Mouse (Mus musculus) embryonic facial prominence, embryonic 11.5 days (tissue): ENCODE measurements around the gene Dync1li2. TPM values are rescaled to one million over a fixed set of nuclear protein-coding genes. Genes with fewer than 3 reads are reported as not detected.
A peak's percentile ranks its signal among the peaks of the same experiment; 100 is the strongest.

Experiments used
- ATAC-seq: fragments of 200-750 bp; cut with Nextera tagmentation; replicated peaks from 2 replicates; pipeline ENCODE4 v1.8.0; 2017; ENCODE audit warnings: low read depth; ENCODE audit not compliant: insufficient number of reproducible peaks, low FRiP score, low TSS enrichment
- DNase-seq: peaks from one replicate; pipeline ENCODE4 v3.0.0-alpha.2; 2015; ENCODE audit warnings: low spot score
- H3K27ac ChIP-seq: fragments of 300-500 bp; sonication (generic); replicated peaks from 2 replicates; pipeline ENCODE4 v1.5.1; 2014; ENCODE audit warnings: mild to moderate bottlenecking, low read depth, low read length, control low read depth
- H3K27me3 ChIP-seq: fragments of 300-500 bp; sonication (generic); 2 replicates; pipeline ENCODE4 v1.6.1; 2014; ENCODE audit warnings: mild to moderate bottlenecking, low read length, moderate library complexity, mixed read lengths; ENCODE audit not compliant: control insufficient read depth, insufficient read depth
- H3K36me3 ChIP-seq: fragments of 300-500 bp; sonication (generic); replicated peaks from 2 replicates; pipeline ENCODE4 v1.6.1; 2014; ENCODE audit warnings: low read depth, mild to moderate bottlenecking, low read length, moderate library complexity, mixed read lengths; ENCODE audit not compliant: control insufficient read depth, insufficient read depth
- H3K4me1 ChIP-seq: fragments of 300-500 bp; sonication (generic); 2 replicates; pipeline ENCODE4 v1.6.1; 2014; ENCODE audit warnings: low read length, mixed read lengths; ENCODE audit not compliant: control insufficient read depth, insufficient read depth
- H3K4me2 ChIP-seq: fragments of 300-500 bp; sonication (generic); 2 replicates; pipeline ENCODE4 v1.6.1; 2014; ENCODE audit warnings: low read depth, mild to moderate bottlenecking, control low read depth, low read length, moderate library complexity
- H3K4me3 ChIP-seq: fragments of 300-500 bp; sonication (generic); 2 replicates; pipeline ENCODE4 v1.5.1; 2014; ENCODE audit warnings: low read depth, low read length, control low read depth
- H3K9ac ChIP-seq: fragments of 300-500 bp; sonication (generic); replicated peaks from 2 replicates; pipeline ENCODE4 v1.6.1; 2014; ENCODE audit warnings: mild to moderate bottlenecking, control low read depth, low read length
- H3K9me3 ChIP-seq: fragments of 300-500 bp; sonication (generic); replicated peaks from 2 replicates; pipeline ENCODE4 v1.6.1; 2016; ENCODE audit warnings: mild to moderate bottlenecking, low read length, inconsistent platforms, mixed read lengths; ENCODE audit not compliant: control insufficient read depth
- WGBS: fragments of 180-500 bp; shearing (Covaris S2); extraction: QIAGEN DNeasy Blood & Tissue Kit; methylation state at CpG from one replicate; pipeline ENCODE4 v1.1.7; 2014; 5-methylcytosine and 5-hydroxymethylcytosine counted together
- polyA plus RNA-seq: library from polyadenylated mRNA; unstranded; fragments of >200 nt; fragmentation: Nextera tagmentation; extraction: Ambion mirVana; gene quantifications from 2 replicates; pipeline ENCODE4 v1.2.1, GENCODE M21; 2014

Dync1li2 gene
- polyA plus RNA-seq, 1 experiment from 2014 or later, result 66.6 TPM

DNA sequence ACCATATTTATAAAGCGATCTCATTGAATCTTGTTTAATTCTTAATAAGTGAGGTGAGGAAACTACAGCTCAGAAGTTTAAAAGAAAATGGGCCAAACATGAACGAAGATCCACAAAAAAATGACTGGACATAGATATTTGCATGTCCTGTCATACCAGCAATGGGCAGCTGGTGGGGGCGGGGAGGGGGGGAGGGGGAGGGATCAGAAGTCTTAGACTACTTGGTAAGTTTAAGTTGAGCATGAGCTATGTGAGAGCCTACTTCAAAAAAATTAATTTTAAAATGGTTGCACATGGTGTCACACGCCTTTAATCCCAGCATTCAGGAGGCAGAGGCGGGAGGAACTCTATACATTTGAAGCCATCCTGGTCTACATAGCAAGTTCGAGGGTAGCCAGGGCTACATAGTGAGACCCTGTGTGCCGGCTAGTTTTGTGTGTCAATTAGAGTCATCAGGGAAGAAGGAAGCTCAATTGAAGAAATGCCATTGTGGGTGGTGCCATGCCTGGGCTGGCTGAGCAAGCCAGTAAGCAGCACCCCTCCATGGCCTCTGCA, 355 bp upstream of the Dync1li2 start:
- ATAC-seq (peak; percentile 10; the same call in 1 of the 2 replicates), DNase-seq (no peak)
- H3K4me3 ChIP-seq, result peak overlapping the region; percentile 91
- H3K4me2 ChIP-seq, result no peak overlapping the region; the same call in none of the 2 replicates
- H3K27me3 ChIP-seq, result no peaks in the 10 kb centered on the region
- H3K9ac ChIP-seq, result peak overlapping the region; percentile 96; the same call in 1 of the 2 replicates
- H3K27ac ChIP-seq, result no peak overlapping the region
- 69% methylated on average over 7 of the region's 7 CpGs for WGBS
- H3K36me3 ChIP-seq, result peaks cover 5% of the 10 kb centered on the region; the same call in 1 of the 2 replicates
- no peaks in the 10 kb centered on the region for H3K9me3 ChIP-seq
- H3K4me1 ChIP-seq, result no peaks in the 10 kb centered on the region

DNA sequence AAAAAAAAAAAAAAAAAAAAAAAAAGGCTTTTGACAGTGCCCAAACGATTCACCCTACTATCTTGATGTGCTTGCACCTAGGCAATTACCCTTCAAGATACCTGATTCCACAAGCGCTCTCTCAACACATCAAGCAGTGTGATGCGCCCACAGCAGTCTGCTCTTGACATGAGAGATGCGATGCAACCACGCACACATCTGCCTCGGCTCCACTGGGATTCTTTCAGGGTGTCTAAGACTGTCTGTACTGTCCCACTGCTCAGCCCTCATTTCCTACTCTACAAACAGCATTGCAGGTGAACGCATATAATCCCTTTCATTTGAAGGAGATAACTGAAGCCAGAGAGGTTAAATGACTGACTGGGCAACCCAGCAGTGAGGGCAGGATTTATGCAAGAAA, 1.2 kb downstream of the Dync1li2 start:
- no peak overlapping the region for H3K27ac ChIP-seq
- H3K9ac ChIP-seq, result peak overlapping the region; percentile 96
- H3K9me3 ChIP-seq, result no peaks in the 10 kb centered on the region
- WGBS, result 64% methylated on average over 7 of the region's 7 CpGs
- peak overlapping the region; percentile 91 for H3K4me3 ChIP-seq
- peak overlapping the region; percentile 72 for H3K4me2 ChIP-seq
- no peak for DNase-seq
- H3K4me1 ChIP-seq, result no peaks in the 10 kb centered on the region
- H3K27me3 ChIP-seq, result no peaks in the 10 kb centered on the region
- H3K36me3 ChIP-seq, result peaks cover 19% of the 10 kb centered on the region
- ATAC-seq, result no peak

DNA sequence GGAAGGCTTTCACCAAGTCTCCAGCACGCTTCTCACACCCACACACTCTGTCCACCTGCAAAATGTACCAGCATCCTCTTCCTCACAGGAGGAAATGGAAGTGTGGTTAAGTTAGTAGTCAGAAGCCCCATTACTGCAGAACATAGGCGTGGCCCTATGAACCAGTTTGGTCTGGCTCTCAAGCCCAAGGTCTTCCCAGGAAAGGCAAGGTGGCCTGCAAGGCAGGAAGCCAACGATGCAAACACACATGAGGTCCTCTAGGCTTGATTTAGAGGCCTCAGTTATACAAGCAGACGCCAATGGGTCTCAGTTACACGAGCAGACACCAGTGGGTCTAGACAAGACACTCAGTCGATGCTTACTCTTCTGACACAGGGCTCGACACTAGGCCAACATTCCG, 3.4 kb downstream of the Dync1li2 start:
- no peaks in the 10 kb centered on the region for H3K4me1 ChIP-seq
- no peak for ATAC-seq
- H3K27ac ChIP-seq, result no peak overlapping the region
- WGBS, result 90% methylated on average over 8 of the region's 8 CpGs
- no peaks in the 10 kb centered on the region for H3K9me3 ChIP-seq
- no peaks in the 10 kb centered on the region for H3K27me3 ChIP-seq
- no peak overlapping the region for H3K4me2 ChIP-seq
- H3K4me3 ChIP-seq, result no peak overlapping the region
- no peak overlapping the region for H3K9ac ChIP-seq
- H3K36me3 ChIP-seq, result peaks cover 27% of the 10 kb centered on the region
- DNase-seq, result no peak

DNA sequence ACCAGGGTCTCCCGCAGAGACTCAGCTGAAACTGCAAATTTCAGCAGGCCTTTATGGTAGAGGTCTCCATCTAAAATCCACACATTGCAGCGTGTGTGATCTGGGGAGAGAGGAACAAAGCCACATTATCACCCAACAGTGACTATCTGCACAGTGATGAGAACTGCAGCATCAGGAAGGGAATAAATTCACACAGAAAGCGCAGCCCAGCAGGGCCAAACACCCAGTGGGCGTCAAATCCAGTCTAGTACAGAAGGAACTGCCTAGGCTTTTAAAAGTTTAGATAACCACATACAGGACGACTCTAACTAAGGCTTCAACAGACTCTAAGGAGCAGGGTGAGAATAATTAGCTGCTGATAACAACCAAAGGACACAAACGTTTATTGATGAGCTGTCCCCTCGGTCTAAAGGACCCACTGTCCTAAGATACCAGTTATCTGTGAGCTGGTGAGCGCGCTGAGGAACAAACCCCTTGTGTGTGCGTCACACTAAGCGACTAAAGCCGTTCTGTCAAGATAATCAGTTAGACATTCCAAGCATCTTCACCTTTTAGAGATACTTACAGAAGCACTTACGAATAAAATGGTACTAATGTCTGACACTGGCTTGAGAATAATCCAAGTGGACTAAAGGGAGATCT, 5.2 kb downstream of the Dync1li2 start:
- H3K9me3 ChIP-seq, result no peaks in the 10 kb centered on the region
- H3K27ac ChIP-seq, result no peak overlapping the region
- H3K36me3 ChIP-seq, result peaks cover 35% of the 10 kb centered on the region
- no peaks in the 10 kb centered on the region for H3K27me3 ChIP-seq
- WGBS, result 94% methylated on average over 13 of the region's 13 CpGs
- ATAC-seq (no peak), DNase-seq (no peak)
- no peak overlapping the region for H3K4me2 ChIP-seq
- H3K4me3 ChIP-seq, result no peak overlapping the region
- H3K4me1 ChIP-seq, result no peaks in the 10 kb centered on the region
- H3K9ac ChIP-seq, result no peak overlapping the region

DNA sequence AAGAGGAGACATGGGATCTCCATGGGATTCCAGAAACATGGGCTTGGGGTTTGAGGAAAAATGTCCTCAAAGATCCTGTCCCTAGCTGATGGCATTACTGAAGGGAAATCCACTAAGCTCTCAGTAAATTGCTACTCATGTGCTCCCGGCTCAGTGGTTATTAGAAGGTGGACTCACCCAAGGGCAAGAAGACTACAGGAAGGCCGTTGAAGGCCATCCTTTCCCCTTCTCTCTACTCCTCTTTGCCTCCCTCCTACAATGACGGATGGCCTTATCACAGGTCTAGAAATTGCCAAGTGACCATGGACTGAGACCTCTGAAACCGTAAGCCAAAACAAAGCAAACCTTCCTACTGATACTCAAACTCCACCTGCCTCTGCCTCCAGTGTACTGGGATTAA, 6.3 kb downstream of the Dync1li2 start:
- DNase-seq, result no peak
- peaks cover 44% of the 10 kb centered on the region for H3K36me3 ChIP-seq
- H3K4me3 ChIP-seq, result no peak overlapping the region

DNA sequence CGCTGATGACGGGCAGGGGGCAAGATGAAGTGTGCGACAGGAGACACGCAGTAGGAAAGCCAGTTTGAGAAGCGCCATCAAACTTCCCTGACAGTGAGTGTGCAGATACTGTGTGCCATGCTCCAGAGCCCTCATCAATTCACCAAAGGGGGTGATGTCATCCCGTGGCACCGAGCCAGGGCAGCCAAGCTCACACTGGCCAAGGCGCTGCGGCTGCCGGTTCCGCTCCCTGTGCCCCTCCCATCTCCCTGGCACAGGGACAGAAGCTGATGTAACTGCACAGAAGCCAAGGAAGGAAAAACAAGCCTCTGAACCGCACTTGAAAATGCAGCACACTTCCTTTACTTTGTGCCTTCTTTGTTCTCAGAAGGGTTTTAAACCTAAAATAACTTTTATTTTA, 6.8 kb downstream of the Dync1li2 start:
- Histone ChIP-seq H3K4me1 (no peaks in the 10 kb centered on the region), H3K36me3 (peaks cover 48% of the 10 kb centered on the region), H3K9ac (no peak overlapping the region), H3K4me3 (no peak overlapping the region), H3K27ac (no peak overlapping the region), H3K27me3 (no peaks in the 10 kb centered on the region), H3K4me2 (no peak overlapping the region), H3K9me3 (no peaks in the 10 kb centered on the region)
- 88% methylated on average over 12 of the region's 12 CpGs for WGBS
- DNase-seq (no peak), ATAC-seq (0 out of 2 replicates have a peak, but pooled peaks have one; percentile 17)

More for the DNA sequence above, 6.3 kb downstream of the Dync1li2 start:
- no peak overlapping the region for H3K9ac ChIP-seq
- no peaks in the 10 kb centered on the region for H3K4me1 ChIP-seq
- WGBS, result 94% methylated on average over 4 of the region's 4 CpGs
- H3K27me3 ChIP-seq, result no peaks in the 10 kb centered on the region
- no peak overlapping the region for H3K27ac ChIP-seq
- H3K9me3 ChIP-seq, result no peaks in the 10 kb centered on the region
- ATAC-seq, result no peak
- no peak overlapping the region for H3K4me2 ChIP-seq

DNA sequence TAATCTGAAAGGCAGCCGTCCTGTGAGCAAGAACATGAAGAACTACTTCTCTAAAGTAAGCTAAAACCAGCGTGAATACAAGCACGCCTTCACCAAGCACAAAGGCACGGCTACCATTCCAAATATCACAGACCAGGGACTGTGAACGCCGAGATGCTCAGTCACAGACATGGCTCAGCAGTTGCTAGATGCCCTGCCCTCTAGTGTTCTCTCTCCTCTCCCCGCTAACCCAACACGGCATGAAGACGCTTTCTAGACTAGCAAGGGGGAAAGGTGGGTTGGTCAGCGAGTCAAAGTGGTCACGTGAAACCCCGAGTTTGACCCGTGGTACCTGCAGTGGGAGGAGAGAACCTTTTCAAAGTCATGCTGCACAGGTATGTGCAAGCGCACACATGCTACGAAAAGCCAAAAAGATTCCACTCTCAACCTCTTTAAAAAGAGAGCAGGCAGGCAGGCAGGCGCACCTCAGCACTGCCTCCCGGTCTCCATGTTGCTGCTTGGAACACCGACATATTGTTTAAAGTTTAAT, 8.0 kb downstream of the Dync1li2 start:
- Histone ChIP-seq H3K4me3 (no peak overlapping the region), H3K27me3 (no peaks in the 10 kb centered on the region), H3K27ac (no peak overlapping the region), H3K9me3 (no peaks in the 10 kb centered on the region), H3K4me1 (no peaks in the 10 kb centered on the region), H3K9ac (no peak overlapping the region), H3K36me3 (peaks cover 48% of the 10 kb centered on the region), H3K4me2 (no peak overlapping the region)
- WGBS, result 87% methylated on average over 18 of the region's 18 CpGs
- ATAC-seq, result no peak
- no peak for DNase-seq

DNA sequence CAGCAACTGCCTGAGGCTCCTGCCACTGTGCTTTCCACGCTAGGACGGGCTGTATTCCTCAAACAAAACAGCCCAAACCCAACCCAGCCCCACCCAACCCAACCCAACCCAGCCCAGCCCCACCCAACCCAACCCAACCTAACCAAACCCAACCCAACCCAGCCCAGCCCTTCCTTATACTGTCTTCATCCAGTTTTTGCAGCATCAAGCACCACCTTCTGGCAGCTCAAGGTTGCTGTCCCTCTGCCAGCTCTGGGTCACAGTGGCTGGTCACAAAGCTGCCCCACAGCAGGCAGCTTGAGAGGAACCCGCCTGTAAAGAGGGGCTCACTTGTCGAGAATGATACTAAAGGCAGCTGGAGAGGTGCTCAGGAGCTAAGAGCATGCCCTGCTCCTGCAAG, 8.6 kb downstream of the Dync1li2 start:
- 86% methylated on average over 4 of the region's 4 CpGs for WGBS
- Histone ChIP-seq H3K27me3 (no peaks in the 10 kb centered on the region), H3K27ac (no peak overlapping the region), H3K4me2 (no peak overlapping the region), H3K36me3 (peaks cover 45% of the 10 kb centered on the region), H3K9ac (no peak overlapping the region), H3K9me3 (no peaks in the 10 kb centered on the region), H3K4me1 (no peaks in the 10 kb centered on the region), H3K4me3 (no peak overlapping the region)
- ATAC-seq (no peak), DNase-seq (no peak)
